Mouse (Mus musculus): ENCODE measurements around the gene Mvb12b. TPM values are rescaled to one million over a fixed set of nuclear protein-coding genes. Genes with fewer than 3 reads are reported as not detected.

Mvb12b gene
- total and polyA plus RNA-seq, 3 experiments, result 16.3 to 27.8 (median 23.3) TPM

DNA sequence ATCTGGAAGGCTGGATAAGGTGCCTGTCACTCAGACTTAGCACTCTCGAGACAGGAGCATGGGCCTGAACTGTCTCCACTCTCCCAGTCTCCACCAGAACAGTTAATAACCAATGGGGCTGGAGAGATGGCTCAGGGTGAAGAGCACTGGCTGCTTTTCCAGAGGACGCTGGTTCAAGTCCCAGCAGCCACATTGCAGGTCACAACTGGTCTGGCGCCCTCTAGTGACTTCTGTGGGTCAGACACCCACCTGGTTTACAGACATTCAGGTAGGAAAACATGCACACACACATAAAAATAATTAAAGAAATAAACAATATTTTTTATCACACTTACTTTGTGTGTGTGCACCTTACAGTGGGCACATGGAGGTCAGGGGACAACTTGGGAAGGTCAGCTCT, 191.3 kb downstream of the Mvb12b start:
- no peak for DNase-seq

DNA sequence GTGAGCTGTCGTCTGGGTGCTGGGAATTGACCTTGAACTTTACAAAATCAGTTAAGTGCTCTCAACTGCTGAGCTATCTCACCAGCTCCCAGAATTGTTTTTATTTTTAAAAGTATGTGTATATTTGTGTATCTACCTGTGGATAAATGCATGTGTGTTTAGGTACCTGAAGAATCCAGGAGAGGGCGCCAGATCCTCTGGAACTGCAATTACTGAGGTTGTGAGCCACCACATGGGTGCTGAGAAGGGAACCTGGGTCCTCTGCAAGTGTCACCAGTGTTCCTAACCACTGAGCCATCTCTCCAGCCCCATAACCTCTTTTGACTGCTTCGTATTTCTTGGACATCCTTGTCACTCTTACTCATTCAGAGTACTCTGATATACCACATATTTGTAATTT, 193.8 kb downstream of the Mvb12b start:
- DNase-seq, result no peak

DNA sequence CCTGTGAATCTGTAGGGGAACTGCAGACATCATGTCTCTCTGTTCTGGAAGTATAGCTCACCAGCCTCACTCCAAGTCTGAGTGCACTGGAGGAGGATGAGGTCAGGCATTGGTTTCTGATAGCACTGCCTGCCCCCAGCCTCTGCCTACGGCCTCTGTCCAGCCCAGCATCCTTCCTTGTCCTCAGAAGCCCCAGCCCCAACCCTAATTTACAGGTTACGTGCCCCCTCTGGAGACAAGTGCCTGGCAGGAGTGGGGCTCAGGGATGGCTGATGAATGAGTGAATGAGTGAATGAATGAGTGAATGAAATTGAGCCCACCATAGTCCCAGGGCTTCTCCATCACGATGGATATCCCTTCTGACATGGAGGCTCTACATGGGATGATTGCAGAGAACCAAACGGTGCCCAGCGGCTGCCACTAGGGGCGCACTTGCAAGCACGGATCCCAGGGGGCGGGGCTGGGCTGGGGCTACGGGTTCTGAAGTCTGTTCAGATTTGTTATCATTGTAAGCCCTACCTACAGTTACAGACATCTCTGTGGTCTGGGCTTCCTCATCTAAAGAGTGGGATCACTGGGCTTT, 197.8 kb downstream of the Mvb12b start:
- DNase-seq, result peak; percentile 36

DNA sequence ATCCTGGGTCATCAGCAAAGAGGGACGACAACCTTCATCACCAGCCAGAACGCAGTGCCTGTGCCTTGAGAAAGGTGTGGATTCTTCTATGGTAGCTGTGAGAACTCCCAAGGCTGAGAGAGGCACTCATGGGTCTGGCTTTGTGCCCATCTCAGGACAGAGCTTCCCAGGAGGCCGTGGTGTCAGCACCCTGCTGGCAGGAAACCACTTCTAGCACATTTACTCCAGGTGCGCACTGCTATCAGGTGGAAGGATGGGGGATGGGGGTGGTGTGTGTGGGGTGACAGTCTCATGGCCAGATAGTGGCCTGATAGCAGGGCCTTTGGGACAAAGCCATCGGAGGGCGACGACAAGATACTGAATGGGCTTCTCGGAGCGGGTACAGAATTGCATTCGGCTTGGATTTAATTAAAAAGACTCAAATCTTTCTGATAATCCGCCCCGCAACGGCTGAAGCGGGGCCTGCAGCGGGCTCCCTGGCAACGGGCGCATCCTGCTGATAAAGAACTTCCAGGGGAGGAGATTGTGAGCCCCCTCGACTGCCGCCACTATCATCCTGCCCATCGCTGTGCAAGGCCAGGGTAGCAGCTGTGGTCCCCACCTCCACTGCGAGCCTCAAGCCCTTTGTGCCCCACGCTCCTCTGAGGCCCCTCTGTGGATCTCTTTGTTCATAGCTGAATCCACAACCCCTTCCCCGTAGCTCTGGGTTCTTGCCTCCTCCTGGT, 198.4 kb downstream of the Mvb12b start:
- no peak for DNase-seq

DNA sequence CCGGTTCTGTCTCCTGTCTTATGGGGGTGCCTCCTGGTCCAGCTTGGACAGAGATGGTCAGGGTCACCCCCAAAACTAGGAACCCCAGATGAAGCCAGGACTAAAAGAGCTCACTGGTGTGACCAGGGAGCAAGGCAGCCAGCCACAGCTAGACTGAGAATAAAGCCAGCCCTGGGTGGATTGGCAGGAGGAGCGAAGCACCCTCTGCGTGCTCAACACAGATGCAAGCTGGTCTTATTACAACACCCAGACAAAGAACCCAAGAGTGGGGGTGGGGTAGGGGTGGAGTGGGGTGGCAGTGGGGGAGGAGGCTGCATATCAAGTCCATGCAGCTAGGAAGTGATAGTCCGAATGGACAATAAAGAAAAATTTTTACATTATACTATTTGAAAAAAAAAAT, 204.2 kb downstream of the Mvb12b start:
- no peak for DNase-seq

DNA sequence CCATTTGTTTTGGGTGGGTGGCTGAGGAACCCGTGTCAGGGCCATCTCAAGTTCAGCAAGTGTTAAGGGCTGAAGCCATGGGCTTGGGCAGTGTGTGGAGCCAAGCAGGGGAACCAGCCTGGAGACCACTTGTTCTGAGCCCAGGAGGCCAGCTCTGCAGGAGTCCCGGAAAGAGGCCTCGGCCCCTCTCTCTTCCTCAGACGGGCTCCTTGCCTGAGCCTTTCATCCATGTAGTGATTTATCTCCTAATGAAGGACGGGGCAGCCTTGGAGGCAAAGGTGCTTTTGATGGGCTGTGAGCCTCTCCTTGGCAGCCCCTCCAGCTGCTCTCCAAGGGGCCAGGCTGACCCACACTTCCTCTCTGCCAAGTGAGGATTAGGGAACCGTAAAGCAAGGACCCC, 204.7 kb downstream of the Mvb12b start:
- DNase-seq, result peak; percentile 51

DNA sequence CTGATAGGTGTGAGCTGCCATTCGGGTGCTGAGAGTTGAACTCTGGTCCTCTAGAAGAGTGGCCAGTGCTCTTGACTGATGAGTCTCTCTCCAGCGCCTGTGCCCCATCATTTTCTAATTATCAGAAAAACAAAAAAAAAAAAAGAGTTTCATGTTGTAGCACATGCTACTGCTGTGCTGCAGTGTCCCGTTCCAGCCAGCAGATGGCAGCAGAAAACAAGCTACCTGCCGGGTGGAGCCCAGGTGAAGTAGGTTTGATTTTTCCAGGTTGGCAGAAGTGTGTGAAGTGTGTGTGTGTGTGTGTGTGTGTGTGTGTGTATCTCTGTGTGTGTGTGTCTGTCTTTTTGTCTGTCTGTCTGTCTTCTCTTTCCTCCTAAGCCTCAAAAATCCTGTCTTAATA, 205.5 kb downstream of the Mvb12b start:
- DNase-seq, result peak; percentile 65

Other genes starting within 250 kb of the Mvb12b start
- gene Lmx1b, start 247.4 kb downstream of the Mvb12b start, total RNA-seq (2021), result not detected
- 0.02 TPM in 1 of 2 replicates, not detected in the other for gene Lmx1b, start 247.4 kb downstream of the Mvb12b start, polyA plus RNA-seq (2012; rRNA removed)

Measured in adrenal gland, adult 2 months (tissue).